Mouse (Mus musculus) retina, adult 2 months (tissue): ENCODE results near the gene Ube2d1.

Experiments
- DNase-seq: peaks from one replicate; pipeline ENCODE4 v3.0.0-alpha.2; 2012; ENCODE audit warnings: low read depth, low spot score

The Ube2d1 gene

DNA sequence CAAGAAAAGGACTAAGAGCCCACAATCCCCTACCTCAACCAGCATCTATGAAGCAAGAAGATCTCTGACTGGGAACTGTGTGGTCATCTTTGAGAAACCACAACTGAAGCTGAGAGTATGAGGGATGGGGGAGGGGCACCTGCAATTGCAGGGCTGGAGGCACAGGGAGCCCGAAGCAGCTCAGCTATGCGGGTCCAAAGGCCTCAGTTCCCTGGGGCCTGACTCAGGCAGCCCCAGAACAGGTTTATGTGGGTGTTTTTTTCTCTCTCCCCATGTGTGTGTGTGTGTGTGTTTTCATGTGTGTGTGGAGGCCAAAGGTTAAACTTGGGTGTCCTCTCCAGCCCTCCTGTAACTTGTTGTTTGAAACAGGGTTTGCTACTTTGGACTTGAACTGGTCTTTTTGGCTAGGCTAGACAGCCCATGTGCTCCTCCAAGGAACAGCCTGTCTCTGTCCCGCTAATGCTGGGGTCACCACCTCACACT lies 6.2 kb upstream of the Ube2d1 start:
- no peak for DNase-seq

- no peak for DNase-seq
Observed at GRCm38 (mm10) chr10:71284511-71285125, 444 bp downstream of the Ube2d1 start.

DNA sequence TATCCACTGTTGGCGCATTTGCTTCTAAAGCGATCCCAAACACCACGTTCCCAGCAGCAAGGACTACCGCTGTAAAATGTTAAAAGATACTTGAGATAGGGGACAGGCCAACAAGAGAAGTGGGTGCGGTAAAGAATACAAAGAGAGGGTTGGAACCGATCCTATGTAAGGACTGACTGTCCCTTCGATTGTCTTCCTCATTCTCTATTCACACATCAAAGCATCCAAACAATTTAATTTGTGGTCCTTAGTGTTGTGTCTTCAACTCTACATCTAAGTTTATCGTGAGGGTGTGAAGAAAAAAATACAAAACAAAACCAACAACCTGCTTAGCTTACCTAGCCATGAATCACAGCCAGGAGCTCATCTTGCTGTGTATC lies 941 bp downstream of the Ube2d1 start:
- no peak for DNase-seq

DNA sequence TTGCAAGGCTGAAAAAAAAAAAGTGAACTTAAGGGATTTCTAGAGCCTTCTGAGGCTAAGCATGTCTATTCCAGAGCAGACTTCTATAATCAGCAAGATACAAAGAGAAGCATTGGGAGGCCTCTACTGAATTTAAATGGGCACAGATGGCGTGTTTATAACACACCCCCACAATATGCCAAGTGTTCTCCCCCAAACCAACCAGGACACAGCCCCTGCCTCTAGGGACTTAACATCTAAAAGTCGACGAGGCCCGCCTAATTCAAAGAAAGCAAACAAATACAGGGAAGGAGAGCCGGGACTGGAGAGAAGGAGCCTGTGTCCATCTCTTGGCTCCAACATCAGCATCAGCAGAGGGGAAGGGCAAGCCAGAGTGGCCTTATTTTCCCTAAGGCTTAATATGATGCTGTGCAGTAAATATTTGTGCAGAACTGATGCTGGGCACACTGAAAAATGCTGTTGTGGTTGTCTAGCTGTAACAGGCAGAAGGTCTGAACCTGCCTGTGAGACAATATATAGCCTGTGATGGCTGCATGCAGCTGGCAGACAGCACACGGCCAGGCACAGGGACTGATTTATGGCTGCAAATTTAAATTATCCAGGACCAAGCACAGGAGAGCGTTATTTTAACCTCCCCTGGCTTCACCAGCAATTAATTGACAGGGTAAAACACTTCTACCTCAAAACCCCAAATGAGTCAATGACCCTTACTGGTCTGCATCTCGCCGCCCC lies 11.9 kb downstream of the Ube2d1 start:
- DNase-seq = no peak

DNA sequence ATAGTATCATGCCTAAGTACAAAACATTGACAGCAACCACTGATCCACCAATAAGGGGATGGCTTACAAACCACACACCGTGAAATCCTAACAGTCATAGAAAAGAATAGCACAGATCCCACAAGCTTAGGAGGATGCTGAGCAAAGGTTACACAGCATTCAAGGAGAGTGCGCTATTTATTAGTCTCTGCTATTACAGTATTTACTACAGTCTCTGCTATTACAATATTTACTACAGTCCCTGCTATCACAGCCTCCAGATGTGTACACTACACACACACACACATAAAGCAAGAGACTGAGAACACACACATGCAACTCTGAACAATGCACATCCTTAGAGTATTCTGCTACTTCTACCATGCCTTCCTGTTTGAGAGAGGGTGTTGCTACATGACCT lies 17.1 kb downstream of the Ube2d1 start:
- DNase-seq = no peak

GRCm38 (mm10) chr10:71267511-71267910 lies 17.6 kb downstream of the Ube2d1 start:
- no peak for DNase-seq

GRCm38 (mm10) chr10:71265067-71265466 lies 20.0 kb downstream of the Ube2d1 start:
- no peak for DNase-seq

DNA sequence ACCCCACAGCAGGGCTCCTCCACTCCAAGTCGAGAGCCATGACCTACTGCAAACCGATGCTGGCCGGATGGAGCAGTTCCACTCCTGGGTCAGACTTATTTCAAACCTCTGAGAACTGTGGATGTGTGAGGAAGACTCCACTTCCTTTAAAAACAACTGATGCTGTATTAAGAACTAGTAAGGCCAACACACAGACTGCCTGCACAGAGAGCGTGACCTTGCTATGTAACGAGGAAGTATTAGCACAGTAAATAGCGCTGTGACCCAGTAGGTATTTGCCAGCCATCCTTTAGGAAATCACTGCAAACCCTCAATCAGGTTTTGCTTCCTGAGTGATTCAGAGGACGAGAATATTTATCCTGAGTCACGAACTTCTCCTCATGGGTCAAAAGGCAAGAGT lies 23.4 kb downstream of the Ube2d1 start:
- DNase-seq = no peak

DNA sequence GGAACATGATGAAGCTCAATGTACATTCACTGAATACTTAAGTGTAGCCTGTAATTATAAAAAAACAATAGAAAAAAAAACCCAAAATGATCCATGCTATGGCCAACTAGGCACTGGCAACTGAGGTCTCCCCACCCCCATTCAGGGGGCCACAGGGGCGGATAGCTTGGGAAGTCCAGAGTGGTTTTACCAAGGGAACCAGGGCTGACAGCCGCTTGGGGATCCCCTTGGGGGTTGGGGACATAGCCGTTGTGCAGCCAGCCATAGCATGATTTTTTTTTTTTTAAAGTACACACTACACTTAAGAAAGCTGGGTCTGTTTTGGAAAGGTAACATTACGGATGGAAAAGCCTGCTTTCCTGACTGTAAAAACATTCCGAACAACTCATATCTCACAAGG lies 26.1 kb downstream of the Ube2d1 start:
- DNase-seq = no peak

DNA sequence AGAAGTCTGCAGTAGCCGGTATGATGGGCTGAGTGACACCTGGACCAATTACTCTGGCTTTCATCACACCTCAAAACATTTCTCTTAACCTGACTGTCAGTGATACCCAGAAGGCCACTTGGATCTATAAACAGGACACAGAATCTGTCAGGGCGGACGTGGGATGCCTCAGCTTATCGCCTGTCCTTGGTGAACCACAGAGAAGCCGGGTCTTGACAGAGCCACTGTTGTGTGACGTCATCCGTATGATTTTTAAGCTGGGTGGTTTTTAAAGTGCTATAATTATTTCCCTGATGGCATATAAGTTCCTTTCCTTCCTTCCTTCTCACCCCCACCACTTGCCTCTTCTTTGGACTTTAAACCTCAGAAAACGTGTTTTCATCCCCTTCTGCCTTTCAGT lies 26.5 kb downstream of the Ube2d1 start:
- no peak for DNase-seq

DNA sequence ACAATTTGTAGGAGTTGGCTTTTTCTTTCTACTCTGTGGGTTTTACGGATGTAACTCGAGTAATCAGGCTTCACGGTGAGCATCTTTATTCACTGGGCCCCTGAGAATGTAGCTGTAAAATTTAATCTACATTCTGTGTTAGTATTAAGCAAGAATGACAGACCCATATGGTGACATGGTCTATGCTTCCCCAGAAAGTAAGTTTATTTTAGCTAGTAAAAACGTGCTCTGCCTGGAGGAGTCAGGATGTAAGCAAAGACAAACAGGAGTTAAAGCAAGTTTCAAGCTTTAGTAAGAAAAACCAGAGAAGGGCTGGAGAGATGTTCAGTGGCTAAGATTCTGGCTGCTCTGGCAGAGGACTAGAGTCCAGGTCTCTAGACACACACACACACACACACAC lies 31.9 kb downstream of the Ube2d1 start:
- DNase-seq = no peak

- no peak for DNase-seq
Observed at GRCm38 (mm10) chr10:71252421-71252820, 32.6 kb downstream of the Ube2d1 start.

GRCm38 (mm10) chr10:71251846-71252245 lies 33.2 kb downstream of the Ube2d1 start:
- no peak for DNase-seq

- DNase-seq = no peak
Observed at GRCm38 (mm10) chr10:71251256-71251655, 33.8 kb downstream of the Ube2d1 start.

DNA sequence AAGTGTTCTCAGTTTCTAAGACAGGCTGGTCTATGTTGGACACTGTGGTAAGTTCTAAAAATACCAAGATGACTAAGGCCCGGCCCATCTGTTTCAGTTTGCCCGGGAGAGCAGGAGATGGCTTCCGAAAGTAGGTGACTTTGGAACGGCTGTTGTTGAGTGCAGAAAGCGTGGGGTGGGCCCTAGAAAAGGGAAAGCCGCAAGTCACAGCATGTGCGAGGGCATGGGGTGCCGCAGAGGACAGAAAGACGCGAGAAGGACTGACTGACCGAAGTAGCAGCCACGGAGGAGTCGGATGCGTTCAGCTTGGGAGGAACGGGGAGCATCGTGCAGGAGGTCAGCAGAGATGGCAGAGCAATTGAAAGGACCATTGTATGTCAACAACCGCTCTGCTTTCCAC lies 34.6 kb downstream of the Ube2d1 start:
- DNase-seq = no peak

- no peak for DNase-seq
Observed at GRCm38 (mm10) chr10:71249086-71249880, 35.8 kb downstream of the Ube2d1 start.

DNA sequence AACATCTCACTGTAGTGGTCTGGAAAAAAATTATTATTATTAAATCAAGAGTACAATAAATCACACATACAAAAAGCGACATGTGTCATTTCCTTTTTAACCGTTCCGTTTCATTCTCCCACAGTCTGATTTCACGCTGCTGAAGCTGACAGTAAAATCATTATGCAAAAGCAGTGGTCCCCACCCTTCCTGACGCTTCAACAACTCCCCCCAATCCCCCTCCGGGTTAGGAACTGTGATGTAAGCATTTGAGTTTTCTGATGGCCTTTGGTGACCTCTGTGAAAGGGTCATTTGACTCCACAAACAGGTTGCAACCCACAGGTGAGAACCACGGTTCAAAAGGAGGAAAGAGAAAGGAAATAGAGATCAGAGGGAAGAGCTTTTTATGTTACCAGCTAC lies 38.1 kb downstream of the Ube2d1 start:
- DNase-seq = no peak

GRCm38 (mm10) chr10:71239479-71240120 lies 45.5 kb downstream of the Ube2d1 start:
- no peak for DNase-seq

DNA sequence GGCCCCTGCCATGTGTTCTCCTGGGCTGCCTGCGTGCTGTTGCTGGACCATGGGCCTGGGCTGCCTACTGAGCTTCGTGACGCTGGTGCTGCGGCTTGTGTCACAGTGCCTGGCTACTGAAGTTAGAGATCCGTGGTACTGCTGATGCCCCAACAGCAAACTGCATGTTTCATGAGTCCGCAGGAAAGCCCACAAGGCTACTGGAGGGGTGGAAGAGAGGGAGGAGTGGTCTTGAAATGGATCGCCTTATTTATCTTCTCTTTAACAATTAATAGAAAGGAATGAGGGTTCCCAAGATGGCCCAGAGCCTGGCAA lies 46.9 kb downstream of the Ube2d1 start, which contains the start of gene Tfam:
Gene Tfam (minus strand): TSS at position 41 of the 315 bp plus-strand sequence.
- DNase-seq = no peak

GRCm38 (mm10) chr10:71237516-71238239 lies 47.4 kb downstream of the Ube2d1 start:
- DNase-seq = peak; percentile 86

- no peak for DNase-seq
Observed at GRCm38 (mm10) chr10:71234071-71234470, 51.0 kb downstream of the Ube2d1 start.
